Mouse (Mus musculus) midbrain, embryonic 11.5 days (tissue): ENCODE results near the gene Cox8c. TPM values are rescaled to one million over a fixed set of nuclear protein-coding genes. Genes with fewer than 3 reads are reported as not detected.

ENCODE experiments used
- ATAC-seq: fragments of 200-750 bp; cut with Nextera tagmentation; 2 replicates; pipeline ENCODE4 v1.8.0; 2017; ENCODE audit warnings: moderate TSS enrichment, moderate library complexity; ENCODE audit not compliant: low FRiP score
- DNase-seq: peaks from one replicate; pipeline ENCODE4 v3.0.0; 2015; ENCODE audit warnings: low spot score; ENCODE audit errors: missing footprints
- H3K27ac ChIP-seq: fragments of 300-500 bp; sonication (generic); 2 replicates; pipeline ENCODE4 v1.5.1; 2014; ENCODE audit warnings: low read depth, low read length
- H3K27me3 ChIP-seq: fragments of 300-500 bp; sonication (generic); 2 replicates; pipeline ENCODE4 v1.6.1; 2014; ENCODE audit warnings: mild to moderate bottlenecking, low read length, moderate library complexity, mixed read lengths; ENCODE audit not compliant: control insufficient read depth, insufficient read depth
- H3K36me3 ChIP-seq: fragments of 300-500 bp; sonication (generic); 2 replicates; pipeline ENCODE4 v1.6.1; 2014; ENCODE audit warnings: mild to moderate bottlenecking, low read length, moderate library complexity, mixed read lengths; ENCODE audit not compliant: control insufficient read depth, insufficient read depth
- H3K4me1 ChIP-seq: fragments of 300-500 bp; sonication (generic); 2 replicates; pipeline ENCODE4 v1.6.1; 2014; ENCODE audit warnings: low read length; ENCODE audit not compliant: control insufficient read depth, insufficient read depth
- H3K4me2 ChIP-seq: fragments of 300-500 bp; sonication (generic); 2 replicates; pipeline ENCODE4 v1.6.1; 2014; ENCODE audit warnings: mild to moderate bottlenecking, moderate library complexity
- H3K4me3 ChIP-seq: fragments of 300-500 bp; sonication (generic); 2 replicates; pipeline ENCODE4 v1.5.1; 2014; ENCODE audit warnings: low read depth, low read length
- H3K9ac ChIP-seq: fragments of 300-500 bp; sonication (generic); 2 replicates; pipeline ENCODE4 v1.6.1; 2014; ENCODE audit warnings: low read length
- H3K9me3 ChIP-seq: fragments of 300-500 bp; sonication (generic); 2 replicates; pipeline ENCODE4 v1.6.1; 2016; ENCODE audit warnings: low read length; ENCODE audit not compliant: control insufficient read depth
- WGBS: fragments of 180-500 bp; shearing (Covaris S2); extraction: QIAGEN DNeasy Blood & Tissue Kit; methylation state at CpG from one replicate; pipeline ENCODE4 v1.1.7; 2014; 5-methylcytosine and 5-hydroxymethylcytosine counted together
- polyA plus RNA-seq: library from polyadenylated mRNA; unstranded; fragments of >200 nt; fragmentation: Nextera tagmentation; extraction: Ambion mirVana; gene quantifications from 2 replicates; pipeline ENCODE4 v1.2.1, GENCODE M21; 2014

Cox8c gene
- polyA plus RNA-seq = not detected in 2 replicates

- Histone ChIP-seq H3K27ac (no peak within 1 kb of the TSS), H3K9ac (no peak within 1 kb of the TSS), H3K36me3 (no peaks in the 10 kb centered on the region), H3K27me3 (no peaks in the 10 kb centered on the region), H3K4me3 (no peak within 1 kb of the TSS), H3K4me1 (no peaks in the 10 kb centered on the region), H3K9me3 (no peaks in the 10 kb centered on the region), H3K4me2 (no peak within 1 kb of the TSS)
- ATAC-seq (no peak), DNase-seq (no peak)
- WGBS = 91% methylated on average over 17 of the region's 17 CpGs
Measured at GRCm38 (mm10) chr12:102899091-102899490, at the start of gene Cox8c. Gene Cox8c, plus strand, starts transcription at chr12:102899316.

- Histone ChIP-seq H3K4me2 (no peak overlapping the region), H3K9ac (no peak overlapping the region), H3K27ac (no peak overlapping the region), H3K36me3 (no peaks in the 10 kb centered on the region), H3K4me3 (no peak overlapping the region), H3K9me3 (no peaks in the 10 kb centered on the region), H3K4me1 (no peaks in the 10 kb centered on the region), H3K27me3 (no peaks in the 10 kb centered on the region)
- no peak for ATAC-seq
- DNase-seq = no peak
Measured at GRCm38 (mm10) chr12:102860806-102861205, 38.3 kb upstream of the Cox8c start.

DNA sequence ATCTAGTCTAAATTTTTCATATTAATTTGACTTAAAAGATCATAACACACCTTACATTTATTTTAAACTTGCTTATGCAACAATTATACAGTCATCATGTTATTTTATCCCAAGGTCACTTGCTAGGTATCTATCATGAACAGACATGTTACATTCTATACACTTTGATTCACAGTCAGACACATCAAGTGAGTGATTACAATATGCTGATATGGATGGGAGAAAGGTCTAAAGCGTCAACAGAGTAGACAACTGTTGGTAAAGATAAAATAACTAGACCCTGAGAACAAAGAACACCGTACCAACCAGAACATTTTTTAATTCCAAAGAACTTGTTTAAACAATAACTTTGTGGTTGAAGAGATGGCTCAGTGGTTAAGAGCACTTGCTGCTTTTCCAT lies 29.3 kb upstream of the Cox8c start:
- no peak overlapping the region for H3K9ac ChIP-seq
- H3K4me2 ChIP-seq = no peak overlapping the region
- H3K4me3 ChIP-seq = no peak overlapping the region
- no peaks in the 10 kb centered on the region for H3K27me3 ChIP-seq
- WGBS = 99% methylated on average over 2 of the region's 2 CpGs
- H3K27ac ChIP-seq = no peak overlapping the region
- no peaks in the 10 kb centered on the region for H3K36me3 ChIP-seq
- H3K4me1 ChIP-seq = no peaks in the 10 kb centered on the region
- H3K9me3 ChIP-seq = no peaks in the 10 kb centered on the region
- ATAC-seq (no peak), DNase-seq (no peak)

DNA sequence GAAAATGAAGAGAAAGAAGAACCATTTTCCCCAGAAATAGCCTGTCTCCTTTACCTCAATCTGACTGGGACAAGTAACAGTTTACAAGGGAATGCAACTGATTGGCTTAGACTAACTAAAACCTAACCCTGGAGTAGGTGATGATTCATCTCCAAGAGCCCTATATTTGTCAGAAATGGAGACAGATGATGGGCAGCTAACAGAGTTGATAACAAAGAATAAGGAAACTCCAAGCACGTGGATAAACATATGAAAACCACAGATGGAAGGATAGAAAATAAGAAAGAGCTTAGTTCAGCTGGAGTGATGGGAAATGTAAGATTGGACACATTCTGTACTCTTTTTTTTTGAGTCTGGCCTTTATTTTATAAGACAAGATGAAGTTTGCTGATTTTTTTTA lies 28.6 kb upstream of the Cox8c start:
- ATAC-seq (no peak), DNase-seq (no peak)
- WGBS = 94% methylated on average over 1 of the region's 1 CpGs
- Histone ChIP-seq H3K9ac (no peak overlapping the region), H3K4me1 (no peaks in the 10 kb centered on the region; the same call in 1 of the 2 replicates), H3K27me3 (no peaks in the 10 kb centered on the region), H3K9me3 (no peaks in the 10 kb centered on the region), H3K36me3 (no peaks in the 10 kb centered on the region), H3K4me3 (no peak overlapping the region), H3K27ac (no peak overlapping the region), H3K4me2 (no peak overlapping the region)

GRCm38 (mm10) chr12:102877301-102878030 lies 21.6 kb upstream of the Cox8c start:
- Histone ChIP-seq H3K4me3 (peak overlapping the region; percentile 79), H3K9me3 (no peaks in the 10 kb centered on the region), H3K36me3 (no peaks in the 10 kb centered on the region), H3K4me1 (peaks cover 11% of the 10 kb centered on the region), H3K27ac (peak overlapping the region; percentile 90), H3K27me3 (no peaks in the 10 kb centered on the region), H3K4me2 (peak overlapping the region; percentile 75), H3K9ac (peak overlapping the region; percentile 95)
- DNase-seq (peak; percentile 96), ATAC-seq (peak; percentile 87)
- WGBS = 1% methylated on average over 41 of the region's 70 CpGs

- under 1% methylated on average over 75 of the region's 95 CpGs for WGBS
- peak; percentile 97 for ATAC-seq
- Histone ChIP-seq H3K9ac (peak within 1 kb of the TSS; percentile 95), H3K27me3 (no peaks in the 10 kb centered on the region), H3K27ac (peak within 1 kb of the TSS; percentile 90), H3K4me3 (peak within 1 kb of the TSS; percentile 79), H3K4me1 (peaks cover 11% of the 10 kb centered on the region), H3K4me2 (peak within 1 kb of the TSS; percentile 75), H3K9me3 (no peaks in the 10 kb centered on the region), H3K36me3 (no peaks in the 10 kb centered on the region)
- DNase-seq = peak; percentile 99
Measured at GRCm38 (mm10) chr12:102878031-102878823, 20.9 kb upstream of the Cox8c start, which contains the start of gene Btbd7. Gene Btbd7, minus strand, starts transcription at chr12:102878471.

DNA sequence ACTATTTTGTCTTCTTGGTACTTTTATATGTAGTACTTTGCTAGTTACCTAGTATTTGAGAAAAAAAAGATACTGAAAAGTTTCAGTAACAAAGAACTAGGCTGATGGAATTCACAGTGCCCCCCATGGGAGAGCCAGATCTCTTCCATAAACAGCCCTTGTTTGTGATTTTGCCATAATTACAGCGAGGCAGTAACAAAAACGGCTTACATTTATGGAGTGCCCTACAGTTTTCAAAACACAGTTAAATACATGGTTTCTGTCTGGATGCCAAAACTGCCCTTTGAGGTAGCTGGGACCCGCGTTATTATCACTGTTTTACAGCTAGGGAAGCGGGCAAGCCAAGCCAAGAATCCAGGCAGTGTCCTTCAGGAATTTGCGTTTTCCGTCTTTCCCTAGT lies 20.2 kb upstream of the Cox8c start:
- H3K27me3 ChIP-seq = no peaks in the 10 kb centered on the region
- H3K36me3 ChIP-seq = no peaks in the 10 kb centered on the region
- peaks cover 11% of the 10 kb centered on the region for H3K4me1 ChIP-seq
- no peaks in the 10 kb centered on the region for H3K9me3 ChIP-seq
- H3K27ac ChIP-seq = no peak overlapping the region
- ATAC-seq = no peak
- DNase-seq = no peak
- peak overlapping the region; percentile 79 for H3K4me3 ChIP-seq
- WGBS = 44% methylated on average over 7 of the region's 7 CpGs
- H3K4me2 ChIP-seq = peak overlapping the region; percentile 59
- H3K9ac ChIP-seq = peak overlapping the region; percentile 95

DNA sequence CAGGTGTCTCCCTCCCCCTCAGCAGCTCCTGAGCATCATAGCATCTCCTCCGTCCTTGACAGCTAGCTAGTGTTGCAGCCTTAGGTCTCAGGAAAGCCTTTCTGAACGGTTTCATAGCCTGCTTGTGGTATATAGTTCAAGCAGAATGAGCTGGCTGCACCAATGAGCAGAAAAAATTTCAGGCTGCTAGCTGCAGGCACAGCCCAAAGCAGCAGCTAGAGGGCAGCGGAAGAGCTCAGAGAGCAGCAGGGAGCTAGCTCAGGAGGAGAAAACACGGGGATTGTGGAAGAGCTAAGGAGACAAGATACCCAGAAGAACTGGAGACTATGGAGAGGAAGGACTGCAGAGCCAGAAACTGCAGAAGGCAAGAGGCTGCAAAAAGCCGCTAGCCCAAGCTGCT lies 13.4 kb upstream of the Cox8c start:
- WGBS = 20% methylated on average over 5 of the region's 5 CpGs
- H3K4me1 ChIP-seq = peaks cover 4% of the 10 kb centered on the region; the same call in 1 of the 2 replicates
- ATAC-seq (no peak), DNase-seq (no peak)
- H3K27me3 ChIP-seq = no peaks in the 10 kb centered on the region
- no peak overlapping the region for H3K27ac ChIP-seq
- no peaks in the 10 kb centered on the region for H3K36me3 ChIP-seq
- no peaks in the 10 kb centered on the region for H3K9me3 ChIP-seq
- H3K4me3 ChIP-seq = no peak overlapping the region
- H3K4me2 ChIP-seq = no peak overlapping the region
- H3K9ac ChIP-seq = no peak overlapping the region

GRCm38 (mm10) chr12:102887366-102887765 lies 11.8 kb upstream of the Cox8c start:
- Histone ChIP-seq H3K4me3 (no peak overlapping the region), H3K27me3 (no peaks in the 10 kb centered on the region), H3K27ac (no peak overlapping the region), H3K4me1 (peaks cover 4% of the 10 kb centered on the region; the same call in 1 of the 2 replicates), H3K9ac (no peak overlapping the region), H3K36me3 (no peaks in the 10 kb centered on the region), H3K4me2 (no peak overlapping the region), H3K9me3 (no peaks in the 10 kb centered on the region)
- no peak for ATAC-seq
- no peak for DNase-seq
- 52% methylated on average over 10 of the region's 10 CpGs for WGBS
